ENCODE assay signal across 23 mouse cellular contexts in the genomic region with DNA sequence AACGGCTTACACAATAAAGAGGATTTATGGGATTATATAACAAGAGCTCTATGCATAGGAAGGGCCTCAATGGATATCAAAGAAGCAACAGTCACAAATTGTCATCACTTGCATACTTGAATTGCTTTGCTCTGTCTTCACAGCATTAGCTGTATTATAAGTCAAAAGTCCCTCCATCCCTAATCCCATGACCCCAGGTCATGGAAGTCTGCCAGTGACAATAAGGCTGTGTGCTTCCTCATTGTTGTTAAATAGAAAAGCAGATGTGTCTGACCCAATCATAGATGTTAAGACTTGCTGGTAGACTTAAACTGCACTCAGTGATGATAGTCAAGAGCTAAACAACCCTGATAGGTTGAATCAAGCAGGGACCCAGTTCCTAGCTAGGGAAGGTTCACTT.
"Had no signal": no experiment of that assay in that cellular context is flagged by ENCODE, and none has a peak within 500 bp of the region (broad histone marks: within the 10 kb centered on the region; RNA-seq: fewer than 3 reads in every experiment).

No protein-coding gene starts in this region.

- H3K9me3 ChIP-seq: limb, embryonic 10.5 days; limb, embryonic 13.5 days; liver, embryonic 12.5 days; liver, embryonic 15.5 days; lung, embryonic 15.5 days; megakaryocyte, embryonic 14.5 days; midbrain, embryonic 10.5 days; neural tube, embryonic 12.5 days; neural tube, embryonic 15.5 days had no signal

- H3K4me2 ChIP-seq: limb, embryonic 13.5 days; liver, embryonic 12.5 days; liver, embryonic 15.5 days; lung, embryonic 15.5 days; neural tube, embryonic 12.5 days; neural tube, embryonic 15.5 days had no signal

- H3K27ac ChIP-seq: limb, embryonic 10.5 days; limb, embryonic 13.5 days; liver, embryonic 12.5 days; liver, embryonic 15.5 days; lung, embryonic 15.5 days; midbrain, embryonic 10.5 days; neural tube, embryonic 12.5 days; neural tube, embryonic 15.5 days; stomach, postnatal 0 days had no signal

- DNase-seq: layer of hippocampus, adult 9-11 months; liver; lung, adult 18-20 months; lung, postnatal 10 days; lung, postnatal 36 days; midbrain, embryonic 14.5 days; right cerebral cortex, adult 18-20 months; right cerebral cortex, postnatal 14 days; right cerebral cortex, postnatal 4 days; thymus, adult 2 months; thymus, postnatal 14 days; thymus, postnatal 4 days had no signal

- H3K36me3 ChIP-seq: limb, embryonic 10.5 days; limb, embryonic 13.5 days; liver, embryonic 12.5 days; liver, embryonic 15.5 days; lung, embryonic 15.5 days; midbrain, embryonic 10.5 days; neural tube, embryonic 12.5 days; neural tube, embryonic 15.5 days had no signal

- H3K9ac ChIP-seq: limb, embryonic 13.5 days; liver, embryonic 12.5 days; liver, embryonic 15.5 days; lung, embryonic 15.5 days; neural tube, embryonic 12.5 days; neural tube, embryonic 15.5 days had no signal

- ATAC-seq: intestine, postnatal 0 days; liver, embryonic 12.5 days had no signal

- H3K4me1 ChIP-seq: liver, embryonic 12.5 days; liver, embryonic 15.5 days; lung, embryonic 15.5 days; megakaryocyte, embryonic 14.5 days; neural tube, embryonic 12.5 days; neural tube, embryonic 15.5 days had no signal

- H3K27me3 ChIP-seq: liver, embryonic 12.5 days; liver, embryonic 15.5 days; lung, embryonic 15.5 days; megakaryocyte, embryonic 14.5 days; neural tube, embryonic 12.5 days; neural tube, embryonic 15.5 days had no signal

- H3K4me3 ChIP-seq: limb, embryonic 10.5 days; limb, embryonic 13.5 days; liver, embryonic 12.5 days; liver, embryonic 15.5 days; lung, embryonic 15.5 days; megakaryocyte, embryonic 14.5 days; midbrain, embryonic 10.5 days; neural tube, embryonic 12.5 days; neural tube, embryonic 15.5 days had no signal
